Mouse (Mus musculus) intestine, postnatal 0 days (tissue): ENCODE data around the gene Efna1. TPM values are rescaled to one million over a fixed set of nuclear protein-coding genes. Genes with fewer than 3 reads are reported as not detected.

ENCODE experiments used
- ATAC-seq: fragments of 200-750 bp; cut with Nextera tagmentation; 2 replicates; pipeline ENCODE4 v1.8.0; 2017; ENCODE audit warnings: mild to moderate bottlenecking, moderate TSS enrichment, moderate library complexity
- H3K27ac ChIP-seq: fragments of 300-500 bp; sonication (generic); 2 replicates; pipeline ENCODE4 v1.5.1; 2014; ENCODE audit warnings: mild to moderate bottlenecking, low read depth, low read length, moderate library complexity
- H3K27me3 ChIP-seq: fragments of 300-500 bp; sonication (generic); replicated peaks from 2 replicates; pipeline ENCODE4 v1.6.1; 2014; ENCODE audit warnings: low read length, mixed read lengths; ENCODE audit not compliant: control insufficient read depth, insufficient read depth
- H3K36me3 ChIP-seq: fragments of 300-500 bp; sonication (generic); 2 replicates; pipeline ENCODE4 v1.6.1; 2014; ENCODE audit warnings: mild to moderate bottlenecking, moderate library complexity; ENCODE audit not compliant: control insufficient read depth, insufficient read depth
- H3K4me1 ChIP-seq: fragments of 300-500 bp; sonication (generic); replicated peaks from 2 replicates; pipeline ENCODE4 v1.6.1; 2014; ENCODE audit warnings: antibody characterized with exemption, low read length, mixed read lengths; ENCODE audit not compliant: control insufficient read depth, insufficient read depth
- H3K4me2 ChIP-seq: fragments of 300-500 bp; sonication (generic); replicated peaks from 2 replicates; pipeline ENCODE4 v1.6.1; 2014; ENCODE audit warnings: low read depth, mild to moderate bottlenecking, moderate library complexity
- H3K4me3 ChIP-seq: fragments of 300-500 bp; sonication (generic); 2 replicates; pipeline ENCODE4 v1.5.1; 2014; ENCODE audit warnings: low read depth, low read length
- H3K9ac ChIP-seq: fragments of 300-500 bp; sonication (generic); 2 replicates; pipeline ENCODE4 v1.6.1; 2014; ENCODE audit warnings: mild to moderate bottlenecking, low read depth, low read length
- H3K9me3 ChIP-seq: fragments of 300-500 bp; sonication (generic); 2 replicates; pipeline ENCODE4 v1.6.1; 2016; ENCODE audit warnings: mixed run types; ENCODE audit not compliant: control insufficient read depth
- CTCF ChIP-seq: sonication (generic); IDR thresholded peaks from 2 replicates; pipeline ENCODE4 v1.5.1; 2016; ENCODE audit warnings: low read depth, mild to moderate bottlenecking, control low read depth, antibody characterized with exemption, moderate library complexity
- WGBS: fragments of 180-500 bp; shearing (Covaris S2); extraction: QIAGEN DNeasy Blood & Tissue Kit; methylation state at CpG from one replicate; pipeline ENCODE4 v1.1.7; 2014; 5-methylcytosine and 5-hydroxymethylcytosine counted together
- polyA plus RNA-seq: library from polyadenylated mRNA; unstranded; fragments of >200 nt; fragmentation: Nextera tagmentation; extraction: Ambion mirVana; gene quantifications from 2 replicates; pipeline ENCODE4 v1.2.1, GENCODE M21; 2015

Efna1 gene
- polyA plus RNA-seq, 1 experiment from 2014 or later = 69.8 TPM

DNA sequence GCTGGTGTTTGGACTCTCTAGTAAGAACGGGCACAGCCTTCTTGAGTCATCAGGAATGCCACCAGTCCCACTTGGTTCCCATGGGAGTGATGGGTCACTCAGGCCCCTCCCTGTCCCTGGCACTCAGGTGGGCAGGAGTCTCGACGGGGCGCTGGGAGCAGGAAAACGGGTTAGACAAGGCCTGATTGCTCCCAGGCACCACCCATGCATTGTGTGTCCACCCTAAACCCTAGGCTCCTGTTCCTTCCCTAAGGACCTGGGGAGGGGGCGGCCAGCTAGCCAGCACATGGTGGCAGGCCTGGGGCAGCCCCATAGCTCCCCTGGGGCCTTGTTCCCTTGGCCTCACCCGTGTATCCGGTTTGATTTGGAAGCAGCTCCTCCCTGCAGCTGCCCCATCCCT is 37.4 kb upstream of the Efna1 start:
- no peak overlapping the region for H3K27ac ChIP-seq
- no peak for ATAC-seq
- no peaks in the 10 kb centered on the region for H3K36me3 ChIP-seq
- H3K9ac ChIP-seq = no peak overlapping the region
- no peak for TF ChIP-seq CTCF
- H3K9me3 ChIP-seq = no peaks in the 10 kb centered on the region
- peaks cover 41% of the 10 kb centered on the region for H3K27me3 ChIP-seq
- H3K4me1 ChIP-seq = peaks cover 17% of the 10 kb centered on the region; the same call in 1 of the 2 replicates
- no peak overlapping the region for H3K4me2 ChIP-seq
- WGBS = 68% methylated on average over 8 of the region's 8 CpGs
- H3K4me3 ChIP-seq = no peak overlapping the region

DNA sequence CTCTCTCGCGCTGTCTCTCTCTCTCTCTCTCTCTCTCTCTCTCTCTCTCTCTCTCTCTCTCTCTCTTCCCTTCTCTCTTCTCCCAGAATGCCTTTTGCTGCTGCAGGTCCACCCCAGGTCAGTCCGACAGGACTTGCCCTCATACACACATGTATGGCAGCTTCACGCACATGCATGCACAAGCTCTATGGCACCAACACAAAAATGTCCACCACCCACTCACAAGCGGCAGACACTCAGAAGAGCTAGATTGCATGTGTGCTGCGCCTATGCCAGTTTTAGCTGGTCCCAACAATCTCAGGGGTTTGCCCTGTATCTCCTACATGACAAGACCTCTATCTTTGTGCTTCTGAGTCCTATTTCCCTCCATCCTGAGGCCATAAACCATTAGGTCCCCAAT is 36.3 kb upstream of the Efna1 start:
- H3K36me3 ChIP-seq = no peaks in the 10 kb centered on the region
- no peak overlapping the region for H3K4me3 ChIP-seq
- H3K9ac ChIP-seq = no peak overlapping the region
- no peak for TF ChIP-seq CTCF
- no peak overlapping the region for H3K4me2 ChIP-seq
- peaks cover 17% of the 10 kb centered on the region; the same call in 1 of the 2 replicates for H3K4me1 ChIP-seq
- H3K27me3 ChIP-seq = peaks cover 41% of the 10 kb centered on the region
- no peak overlapping the region for H3K27ac ChIP-seq
- no peak for ATAC-seq
- WGBS = 74% methylated on average over 6 of the region's 6 CpGs
- no peaks in the 10 kb centered on the region for H3K9me3 ChIP-seq

DNA sequence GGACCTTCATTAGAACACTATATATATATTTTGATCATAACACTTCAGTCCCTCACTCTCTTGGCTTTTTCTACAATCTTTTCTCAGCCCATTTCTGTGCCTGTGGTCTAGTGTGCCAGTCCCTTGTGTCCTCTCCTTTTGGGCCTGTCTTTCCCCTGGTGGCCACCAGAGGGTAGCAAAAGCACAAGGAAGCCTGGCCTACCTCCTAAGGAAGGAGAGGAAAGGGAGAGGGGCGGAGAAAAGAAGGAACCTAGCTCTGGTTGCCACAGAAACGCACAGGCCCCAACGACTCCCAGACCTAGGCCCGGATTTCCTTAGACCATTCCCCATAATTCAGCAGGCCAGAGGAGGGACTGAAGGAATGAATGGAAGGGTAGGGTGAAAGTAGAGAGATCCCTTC is 35.9 kb upstream of the Efna1 start:
- peaks cover 17% of the 10 kb centered on the region; the same call in 1 of the 2 replicates for H3K4me1 ChIP-seq
- peak; percentile 30; the same call in 1 of the 2 replicates for ATAC-seq
- no peaks in the 10 kb centered on the region for H3K9me3 ChIP-seq
- no peaks in the 10 kb centered on the region for H3K36me3 ChIP-seq
- TF ChIP-seq CTCF = peak; percentile 97
- peak overlapping the region; percentile 2; the same call in 1 of the 2 replicates for H3K4me3 ChIP-seq
- H3K4me2 ChIP-seq = peak overlapping the region; percentile 68
- 5% methylated on average over 4 of the region's 4 CpGs for WGBS
- no peak overlapping the region for H3K27ac ChIP-seq
- H3K27me3 ChIP-seq = peaks cover 38% of the 10 kb centered on the region
- H3K9ac ChIP-seq = no peak overlapping the region

DNA sequence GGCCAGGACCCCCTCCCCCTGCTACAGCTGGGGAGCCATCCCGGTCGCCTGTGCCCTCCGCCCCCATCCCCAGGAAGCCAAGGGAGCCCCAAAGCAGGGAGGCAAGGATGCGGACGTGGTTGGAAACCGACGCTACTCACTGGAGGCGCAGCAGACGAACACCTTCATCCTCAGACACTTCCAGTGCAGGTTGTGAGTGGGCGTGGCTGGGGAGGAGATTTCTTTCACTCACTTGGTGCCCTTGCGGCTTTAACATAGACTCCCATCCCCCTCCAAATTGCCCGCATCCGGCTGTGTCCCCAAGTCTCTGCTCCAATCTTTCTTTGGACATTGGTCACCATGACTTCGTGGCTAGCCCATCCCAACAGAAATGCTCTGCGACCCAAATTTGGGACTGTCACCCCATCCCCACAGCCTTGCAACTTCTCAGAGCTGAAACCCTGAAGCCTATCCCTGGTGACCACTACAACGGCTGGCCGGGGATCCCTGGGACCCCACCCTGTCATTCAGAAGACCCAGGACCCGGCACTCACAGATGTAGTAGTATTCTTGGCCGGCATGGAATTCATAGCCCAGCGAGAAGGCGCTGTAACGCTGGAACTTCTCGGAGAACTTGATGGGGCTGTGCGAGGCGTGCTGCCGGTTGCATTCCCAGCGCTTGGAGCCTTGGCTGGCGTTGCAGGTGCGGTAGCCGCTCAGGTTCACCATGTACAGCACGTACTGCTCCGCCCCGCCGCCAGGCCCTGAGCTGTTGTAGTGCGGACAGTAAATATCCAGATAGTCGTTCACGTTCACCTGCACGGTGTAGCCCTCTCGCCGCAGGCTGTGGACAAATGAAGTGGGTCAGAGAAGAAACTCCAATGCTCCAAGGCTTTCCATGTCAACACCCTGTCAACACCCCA is 35.2 kb upstream of the Efna1 start:
- Histone ChIP-seq H3K4me3 (peak overlapping the region; percentile 13), H3K4me1 (peaks cover 17% of the 10 kb centered on the region; the same call in 1 of the 2 replicates), H3K4me2 (peak overlapping the region; percentile 68), H3K9ac (no peak overlapping the region), H3K27me3 (peaks cover 33% of the 10 kb centered on the region), H3K36me3 (no peaks in the 10 kb centered on the region), H3K27ac (no peak overlapping the region), H3K9me3 (no peaks in the 10 kb centered on the region)
- WGBS = 11% methylated on average over 40 of the region's 40 CpGs
- no peak for TF ChIP-seq CTCF
- ATAC-seq = peak; percentile 12; the same call in 1 of the 2 replicates

DNA sequence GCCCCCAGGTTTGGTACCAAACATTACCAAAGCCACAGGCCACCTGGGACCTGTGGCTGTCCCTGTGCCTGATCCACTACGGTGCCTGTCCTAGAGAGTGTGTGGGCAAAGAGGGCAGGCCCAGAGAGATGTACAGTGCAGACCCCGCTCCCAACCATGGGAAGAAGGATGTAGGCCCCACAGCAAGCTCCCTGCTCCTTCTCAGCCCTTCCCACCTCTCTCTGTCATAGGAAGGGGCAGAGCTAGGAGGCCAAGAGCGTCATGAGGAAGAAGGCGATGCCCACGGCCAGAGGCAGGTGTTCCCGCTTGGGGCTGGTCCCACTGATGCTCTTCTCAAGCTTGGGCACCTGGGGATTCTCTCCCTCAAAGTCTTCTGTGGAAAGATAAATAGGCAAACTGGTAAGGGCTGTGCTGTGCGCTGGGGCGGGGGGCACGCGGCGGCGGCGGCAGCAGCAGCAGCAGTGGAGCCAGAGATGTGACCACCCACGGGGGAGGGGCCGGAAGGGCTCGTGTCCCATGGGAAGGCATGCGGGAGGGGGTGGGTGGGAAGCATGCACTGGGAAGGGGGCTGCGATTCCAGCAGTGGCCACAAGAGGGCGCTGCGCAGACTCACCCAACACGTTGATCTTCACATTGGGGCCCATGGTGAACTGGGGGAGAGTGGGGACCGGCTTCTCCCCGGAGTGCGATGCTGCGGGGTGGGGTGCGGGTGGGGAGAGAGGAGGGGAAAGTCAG is 34.4 kb upstream of the Efna1 start:
- Histone ChIP-seq H3K4me3 (peak overlapping the region; percentile 13), H3K4me1 (peaks cover 10% of the 10 kb centered on the region; the same call in 1 of the 2 replicates), H3K27me3 (peaks cover 24% of the 10 kb centered on the region), H3K9me3 (no peaks in the 10 kb centered on the region), H3K9ac (0 out of 2 replicates have a peak overlapping the region, but pooled peaks have one; percentile 17), H3K4me2 (peak overlapping the region; percentile 68), H3K36me3 (no peaks in the 10 kb centered on the region), H3K27ac (no peak overlapping the region)
- TF ChIP-seq CTCF = peak; percentile 88
- 0 out of 2 replicates have a peak, but pooled peaks have one; percentile 5 for ATAC-seq
- 9% methylated on average over 18 of the region's 26 CpGs for WGBS

DNA sequence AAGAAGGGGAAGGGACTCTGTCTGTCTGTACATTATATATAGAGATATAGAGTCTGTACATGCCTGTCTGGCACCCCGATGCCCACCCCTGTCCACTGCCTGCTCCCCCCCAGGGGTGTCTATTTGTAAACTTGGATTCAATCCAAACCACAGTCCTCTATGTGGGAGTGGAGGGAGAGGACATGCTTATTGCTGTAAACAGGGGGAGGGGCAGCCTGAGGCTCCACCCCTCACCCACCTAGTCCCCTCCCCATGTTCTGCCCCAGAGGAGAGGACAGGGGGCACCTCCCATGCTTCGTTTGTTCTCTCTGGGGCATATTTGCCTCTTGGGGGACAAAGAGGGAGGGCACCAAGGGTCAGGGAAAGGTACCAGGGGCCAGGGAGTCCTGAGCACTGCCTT is 33.8 kb upstream of the Efna1 start:
- 52% methylated on average over 2 of the region's 2 CpGs for WGBS
- Histone ChIP-seq H3K27ac (no peak overlapping the region), H3K36me3 (no peaks in the 10 kb centered on the region), H3K9me3 (no peaks in the 10 kb centered on the region), H3K4me2 (peak overlapping the region; percentile 68), H3K4me1 (peaks cover 10% of the 10 kb centered on the region; the same call in 1 of the 2 replicates), H3K27me3 (peaks cover 19% of the 10 kb centered on the region), H3K9ac (no peak overlapping the region), H3K4me3 (no peak overlapping the region)
- no peak for TF ChIP-seq CTCF
- ATAC-seq = no peak
